Mouse (Mus musculus) cerebellum, postnatal 4 days (tissue): ENCODE measurements around the gene Eme2.

ENCODE experiments used
- DNase-seq, 2 experiments: peaks; one replicate each; pipeline ENCODE4 v3.0.0; 2022; ENCODE audit warnings: low spot score in 2 of 2, mixed read lengths in 1 of 2

The Eme2 gene

GRCm38 (mm10) chr17:24874989-24875388, 19.9 kb downstream of the Eme2 start:
- DNase-seq: no peak

- DNase-seq: no peak
Observed at GRCm38 (mm10) chr17:24874405-24874745, 20.5 kb downstream of the Eme2 start.

DNA sequence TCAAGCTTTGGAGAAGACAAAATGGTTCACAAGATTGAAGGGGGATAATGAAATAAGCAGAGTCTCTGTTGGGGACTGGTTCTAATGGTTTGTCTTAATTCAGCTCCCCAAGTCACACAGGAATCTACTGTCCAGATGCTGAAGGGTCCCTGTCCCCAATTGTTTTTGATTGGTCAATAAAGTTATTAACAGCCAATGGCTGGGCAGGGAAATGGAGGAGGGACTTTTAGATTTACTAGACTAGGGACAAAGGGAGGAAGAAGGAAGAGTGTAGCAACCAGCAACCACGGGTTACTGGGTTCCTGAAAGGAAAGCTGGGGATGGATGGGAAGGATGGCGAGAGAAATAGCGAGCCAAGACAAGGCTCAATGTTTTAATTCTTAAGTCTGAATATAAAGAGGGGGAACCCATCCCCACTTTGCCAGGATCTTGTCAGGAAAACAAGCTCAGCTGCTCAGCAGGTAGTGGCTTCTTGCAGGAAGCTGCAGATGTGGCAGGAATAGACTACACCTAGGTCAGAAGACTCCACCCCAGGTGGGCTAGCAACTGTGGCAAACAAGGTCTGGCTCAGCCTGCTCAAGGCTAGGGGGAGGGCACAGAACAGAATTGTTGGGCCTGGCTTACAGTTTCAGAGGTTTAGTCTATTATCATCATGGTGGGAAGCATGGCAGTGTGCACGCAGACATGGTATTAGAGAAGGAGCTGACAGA, 21.0 kb downstream of the Eme2 start:
- DNase-seq: no peak

GRCm38 (mm10) chr17:24867914-24868313, 27.0 kb downstream of the Eme2 start:
- no peak for DNase-seq

- no peak for DNase-seq
Observed at GRCm38 (mm10) chr17:24865776-24866175, 29.1 kb downstream of the Eme2 start, which contains the start of gene Igfals. Igfals (plus strand) TSS chr17:24865997.

GRCm38 (mm10) chr17:24861785-24862184, 33.1 kb downstream of the Eme2 start:
- DNase-seq: no peak

GRCm38 (mm10) chr17:24860076-24860475, 34.8 kb downstream of the Eme2 start:
- DNase-seq: no peak

DNA sequence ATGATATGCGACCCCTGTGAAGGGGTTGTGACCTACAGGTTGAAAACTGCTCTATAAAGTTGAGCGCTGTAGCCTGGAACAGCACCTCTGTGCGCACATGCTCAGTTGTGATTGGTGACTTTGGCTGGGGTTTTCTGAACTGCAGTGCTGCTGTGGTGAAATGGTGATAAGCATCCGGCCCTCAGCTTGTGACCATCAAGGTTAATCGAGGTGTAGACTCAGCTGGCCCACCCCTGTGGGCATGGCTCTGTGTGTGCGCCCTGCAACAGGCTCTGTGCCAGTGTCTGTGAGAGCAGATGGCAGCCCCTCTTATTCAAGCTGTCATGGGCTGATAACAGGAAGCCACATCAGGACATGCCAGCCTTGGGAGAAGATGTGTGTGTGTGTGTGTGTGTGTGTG, 35.9 kb downstream of the Eme2 start:
- peak; percentile 18 to 25 for DNase-seq

GRCm38 (mm10) chr17:24857831-24858470, 36.9 kb downstream of the Eme2 start:
- DNase-seq: peak in 1 of 2 experiments; percentile 14

DNA sequence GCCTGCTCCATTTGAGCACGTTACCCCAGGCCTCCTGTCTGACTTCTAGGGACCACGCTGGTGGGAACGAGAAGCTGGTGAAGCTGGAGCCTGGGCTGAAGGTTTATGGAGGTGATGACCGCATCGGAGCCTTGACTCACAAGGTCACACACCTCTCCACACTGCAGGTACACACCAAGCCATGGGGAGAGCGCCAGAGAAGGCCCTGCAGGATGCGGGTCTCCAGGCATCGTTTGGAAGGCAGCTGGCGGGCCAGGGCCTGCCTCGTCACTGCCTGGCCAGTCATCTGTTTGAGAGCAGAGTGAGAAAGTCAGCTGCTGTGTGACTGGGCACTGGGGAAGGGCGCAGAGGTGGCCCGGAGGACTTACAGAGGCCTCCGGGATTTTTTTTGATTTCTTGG, 38.3 kb downstream of the Eme2 start:
- peak in 1 of 2 experiments; percentile 6 for DNase-seq

DNA sequence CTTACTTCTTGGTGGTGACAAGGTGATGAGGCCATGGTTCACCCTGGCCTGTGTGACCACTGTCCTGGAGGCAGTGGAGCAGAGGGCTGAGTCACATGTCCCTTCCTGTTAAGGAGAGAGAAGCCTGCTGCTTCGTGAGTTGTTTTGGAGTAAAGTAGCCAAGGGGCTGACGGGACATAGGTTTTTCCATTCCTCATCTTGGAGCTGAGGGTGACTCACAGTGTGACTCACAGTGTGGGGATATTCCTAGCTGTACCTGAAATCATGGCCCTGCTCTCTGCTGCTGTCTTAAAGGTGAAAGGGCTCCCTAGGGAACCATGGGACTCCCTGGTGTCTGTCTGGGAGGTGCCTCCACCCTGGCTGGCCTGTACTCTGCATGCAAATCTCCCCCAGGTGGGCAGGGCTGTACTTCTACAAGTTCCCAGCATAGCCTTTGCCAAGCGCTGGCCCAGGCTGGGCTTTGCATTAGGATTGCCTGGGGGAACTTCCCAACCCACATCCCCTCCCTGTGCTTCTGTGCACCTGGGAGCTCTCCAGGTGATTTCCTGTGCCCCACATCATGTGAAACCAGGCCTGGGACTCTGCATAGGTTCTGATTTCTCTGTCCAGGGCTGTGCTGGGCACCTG, 38.9 kb downstream of the Eme2 start:
- DNase-seq: peak in 1 of 2 experiments; percentile 12

- DNase-seq: no peak
Observed at GRCm38 (mm10) chr17:24851381-24852125, 43.3 kb downstream of the Eme2 start.

DNA sequence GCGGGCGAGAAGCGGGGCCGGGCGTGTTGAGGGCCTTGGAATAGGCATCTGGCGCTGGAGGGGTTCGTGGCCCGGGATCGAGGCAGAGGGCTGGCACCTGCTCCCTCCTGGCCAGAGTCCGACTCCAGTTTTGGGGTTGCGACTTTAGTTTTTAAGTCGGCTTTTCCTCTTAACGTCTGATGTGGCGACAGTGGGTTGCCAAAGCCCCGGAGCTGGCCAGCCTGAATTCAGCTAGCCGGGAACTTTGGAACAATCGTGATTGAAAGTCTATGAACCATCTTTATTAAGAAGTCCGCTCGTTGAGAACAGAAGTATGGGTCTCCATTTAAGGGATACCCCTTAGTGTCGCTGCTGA, 44.1 kb downstream of the Eme2 start:
- DNase-seq: no peak

- DNase-seq: peak; percentile 75 to 91
Observed at GRCm38 (mm10) chr17:24850065-24850772, 44.7 kb downstream of the Eme2 start, which contains the start of gene Fahd1. Fahd1 (minus strand) TSS chr17:24850364.

DNA sequence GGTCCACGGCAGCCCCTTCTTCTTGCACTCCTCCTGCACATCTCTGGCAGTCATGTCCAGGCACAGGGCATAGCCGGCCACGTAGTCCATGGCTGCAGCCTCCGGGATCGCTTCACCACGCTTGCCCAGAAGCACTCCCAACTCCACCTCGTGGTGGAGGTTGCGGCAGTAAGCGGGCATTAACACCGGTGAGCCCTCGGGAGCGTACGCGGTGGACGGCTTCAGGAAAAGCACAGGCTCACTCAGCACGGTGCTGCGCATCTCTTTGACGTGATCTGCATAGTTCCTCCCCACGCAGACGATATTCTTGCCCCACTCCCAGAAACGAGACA, 45.2 kb downstream of the Eme2 start:
- no peak for DNase-seq

GRCm38 (mm10) chr17:24848600-24849031, 46.3 kb downstream of the Eme2 start:
- no peak for DNase-seq

GRCm38 (mm10) chr17:24847386-24847785, 47.5 kb downstream of the Eme2 start:
- no peak for DNase-seq

- DNase-seq: no peak
Observed at GRCm38 (mm10) chr17:24844525-24844924, 50.4 kb downstream of the Eme2 start.

- no peak for DNase-seq
Observed at GRCm38 (mm10) chr17:24842631-24843030, 52.3 kb downstream of the Eme2 start.

GRCm38 (mm10) chr17:24841133-24841532, 53.8 kb downstream of the Eme2 start:
- DNase-seq: no peak

- DNase-seq: no peak
Observed at GRCm38 (mm10) chr17:24840341-24840740, 54.5 kb downstream of the Eme2 start.

GRCm38 (mm10) chr17:24839842-24840241, 55.0 kb downstream of the Eme2 start, which contains the start of gene Hagh:
Hagh (plus strand) TSS chr17:24840143.
- DNase-seq: no peak
